Mouse (Mus musculus) heart, adult 2 months (tissue): ENCODE measurements around the gene Ctnna3.

Source experiments
- EP300 ChIP-seq: fragments of 200-500 bp; IDR thresholded peaks from 2 replicates; pipeline ENCODE4 v1.6.1; 2011; ENCODE audit warnings: low read depth, low read length, control low read depth; ENCODE audit not compliant: insufficient read depth
- POLR2A ChIP-seq: fragments of 200-500 bp; IDR thresholded peaks from 2 replicates; pipeline ENCODE4 v1.6.1; 2011; ENCODE audit warnings: mild to moderate bottlenecking, low read depth, low read length, control low read depth; ENCODE audit not compliant: insufficient read depth

DNA sequence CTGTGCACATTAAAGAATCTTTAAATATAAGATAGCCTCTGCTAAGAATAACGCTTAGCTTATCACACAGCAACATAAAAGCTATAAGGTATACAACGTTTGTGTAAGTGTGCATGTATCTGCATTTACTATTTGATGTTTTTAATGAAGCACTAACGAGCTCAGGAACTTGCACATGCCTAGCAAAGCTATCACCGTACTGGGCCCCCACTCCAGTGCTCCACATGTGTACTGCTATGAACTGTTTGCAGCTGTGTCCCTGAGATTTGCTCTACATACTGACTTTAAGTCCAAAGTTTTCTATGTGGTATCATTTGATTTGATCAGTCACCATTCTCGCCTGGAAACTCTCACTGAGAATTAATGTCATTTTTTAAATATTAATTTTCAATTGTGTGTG lies 549.1 kb downstream of the Ctnna3 start:
- TF ChIP-seq EP300 = no peak
- no peak for TF ChIP-seq POLR2A
